Mouse (Mus musculus): ENCODE results near the gene Gsx1. TPM values are rescaled to one million over a fixed set of nuclear protein-coding genes. Genes with fewer than 3 reads are reported as not detected.

Gene Gsx1
- under 1 TPM; 0.46 to 0.68 TPM for total RNA-seq (2021)
- long read RNA-seq, experiment 1, result 0 reads
- long read RNA-seq, experiment 2, partial matches to known transcripts, result 0 of 2 reads
- long read RNA-seq, experiment 2, other reads (novel, unspliced or antisense), result 0 of 2 reads

DNA sequence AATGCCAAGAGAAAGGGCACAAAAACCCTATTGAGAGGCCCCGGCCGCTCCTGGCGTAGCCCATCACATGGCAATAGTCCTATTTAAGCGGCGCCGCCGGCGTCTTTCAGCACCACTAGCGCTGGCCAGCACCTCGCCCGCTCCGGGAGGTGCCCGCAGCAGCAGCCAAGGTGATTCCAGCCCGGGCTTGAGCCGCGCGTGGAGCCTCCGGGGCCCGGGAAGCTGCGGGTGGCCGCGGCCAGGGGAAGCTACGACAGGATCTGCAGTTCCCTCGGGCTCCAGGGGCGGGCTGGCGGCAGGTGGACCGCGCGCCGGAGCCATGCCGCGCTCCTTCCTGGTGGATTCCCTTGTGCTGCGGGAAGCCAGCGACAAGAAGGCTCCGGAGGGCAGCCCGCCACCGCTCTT, at the start of gene Gsx1:
TSS of gene Gsx1 (plus strand) at position 126 of the 405 bp plus-strand sequence.
- intact Hi-C loops (cut with DNase I), result loop anchor here (5.0 kb wide), 1 partner anchor 84 kb away; no protein-coding TSS in a partner anchor
- DNase-seq (ENCODE audit: low spot score in 2 of 2), result peak; percentile 40 to 62

DNA sequence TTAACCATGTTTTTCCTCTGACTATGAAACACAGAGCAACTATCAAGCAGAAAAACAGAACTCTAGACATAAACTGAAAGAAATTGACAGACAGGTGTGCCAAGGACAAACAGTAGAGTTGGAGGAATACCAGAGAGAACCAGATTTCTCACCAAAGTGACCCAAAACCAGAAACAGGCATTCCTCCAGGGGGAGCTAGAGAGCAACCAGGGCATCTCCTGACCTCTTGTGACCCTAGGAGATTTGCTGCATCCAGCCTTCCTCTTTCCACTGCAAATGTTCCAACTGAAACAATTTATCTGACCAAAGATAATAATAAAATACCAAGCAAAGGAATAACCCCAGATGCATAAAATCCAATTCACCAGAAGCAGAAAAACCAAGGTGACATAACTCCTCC, 41.2 kb upstream of the Gsx1 start:
- DNase-seq (ENCODE audit: low spot score in 2 of 2), result no peak
- intact Hi-C loops (cut with DNase I), result no loop called here

DNA sequence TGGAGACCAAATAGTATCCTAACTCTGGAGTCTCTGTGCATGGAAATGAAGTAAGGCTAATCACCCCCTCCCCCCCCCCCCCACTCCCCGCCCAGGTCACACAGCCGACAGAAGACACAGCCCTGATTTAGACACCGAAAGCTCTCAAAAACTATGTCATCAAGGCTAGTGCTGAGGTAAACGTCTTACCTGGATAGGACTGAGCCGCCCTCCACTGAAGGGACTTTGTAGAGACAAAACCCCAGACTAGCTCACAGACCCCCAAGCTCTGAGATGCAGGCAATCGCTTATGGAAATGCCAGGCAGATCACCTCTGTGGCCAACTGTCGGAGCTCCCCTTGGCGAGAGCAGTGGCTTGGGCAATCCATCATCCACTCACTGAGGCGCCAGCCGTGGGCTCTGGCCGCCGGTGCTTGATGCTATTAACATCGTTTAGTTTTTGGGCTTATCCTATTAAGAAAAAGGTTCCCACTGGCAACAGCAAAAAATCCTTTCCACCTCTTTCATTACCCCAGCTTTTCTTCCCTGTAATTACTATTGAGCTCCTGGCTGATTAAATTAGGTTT, 33.6 kb upstream of the Gsx1 start:
- intact Hi-C loops (cut with DNase I), result no loop called here
- DNase-seq (ENCODE audit: low spot score in 2 of 2), result no peak

DNA sequence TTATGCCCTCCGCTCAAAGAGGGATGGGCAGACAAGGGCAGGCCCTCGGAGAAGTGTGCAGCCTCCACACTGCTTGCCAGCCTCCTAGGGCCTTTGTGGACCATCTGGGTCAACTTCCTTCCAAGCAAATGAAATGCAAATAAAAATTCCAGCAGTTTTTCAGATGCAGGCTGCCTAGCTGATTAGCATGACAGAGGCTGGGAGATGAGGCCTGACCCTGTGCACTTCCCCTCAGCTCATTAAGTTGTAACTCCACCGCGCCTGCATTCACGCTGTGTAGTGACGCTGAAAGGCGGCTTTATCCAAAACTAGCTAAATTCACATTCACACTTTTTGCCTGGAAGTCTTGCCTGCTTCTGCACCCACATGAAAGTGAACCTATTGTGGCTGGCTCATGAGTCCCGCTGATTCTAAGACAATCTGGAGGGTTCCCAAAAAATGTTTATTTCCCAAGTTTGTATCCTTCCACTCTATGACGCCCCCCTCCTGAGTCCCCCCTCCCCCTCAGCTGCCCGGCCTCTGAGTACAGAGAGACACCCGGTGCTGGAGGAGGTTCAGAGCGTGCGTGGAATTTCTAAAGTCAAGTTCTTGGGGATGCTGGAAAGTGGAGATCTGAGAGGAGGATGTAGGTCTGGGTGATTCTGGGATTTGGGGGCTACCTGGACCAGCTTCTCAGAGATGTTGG, 32.9 kb upstream of the Gsx1 start:
- intact Hi-C loops (cut with DNase I), result no loop called here
- peak in 1 of 2 experiments; percentile 15 for DNase-seq (ENCODE audit: low spot score in 2 of 2)

DNA sequence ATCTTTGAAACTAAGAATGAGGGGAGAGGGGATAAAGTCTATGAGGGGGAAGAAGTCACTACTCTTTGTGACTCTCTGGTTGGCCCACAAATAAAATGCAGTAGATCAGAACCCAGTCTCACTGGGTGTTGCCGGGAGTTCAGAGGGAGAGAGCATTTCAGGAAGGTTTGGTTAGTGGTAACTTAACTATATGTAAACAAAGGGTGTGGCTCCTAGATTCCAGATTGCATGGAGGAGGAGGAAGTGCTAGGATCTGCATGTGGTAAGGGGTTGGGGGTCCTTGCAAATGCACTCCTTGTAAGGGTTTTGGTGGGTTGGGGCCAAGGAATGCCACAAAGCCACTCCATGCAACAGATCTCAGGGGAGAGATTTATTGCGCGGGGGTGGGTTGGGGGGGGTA, 32.1 kb upstream of the Gsx1 start:
- intact Hi-C loops (cut with DNase I), result no loop called here
- no peak for DNase-seq (ENCODE audit: low spot score in 2 of 2)

DNA sequence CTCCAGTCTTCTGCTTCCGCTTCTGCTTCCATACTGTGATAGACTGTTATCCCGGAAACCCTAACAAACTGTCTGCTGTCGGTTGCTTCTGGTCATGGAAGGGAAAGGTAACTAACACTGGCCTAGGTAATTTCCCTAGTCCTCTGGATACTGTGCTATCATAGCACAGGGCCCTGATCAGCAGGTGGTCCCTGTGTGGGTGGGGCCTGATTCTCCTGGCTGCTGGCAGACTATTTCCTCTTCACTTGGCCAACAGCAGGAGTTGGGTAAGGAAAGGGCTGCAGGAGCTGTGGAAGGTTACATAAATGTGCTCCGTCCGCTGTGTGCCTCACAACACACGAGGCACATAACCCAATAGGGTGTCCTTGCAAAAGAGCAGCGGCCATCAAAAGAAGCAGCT, 31.1 kb upstream of the Gsx1 start:
- intact Hi-C loops (cut with DNase I), result no loop called here
- no peak for DNase-seq (ENCODE audit: low spot score in 2 of 2)

DNA sequence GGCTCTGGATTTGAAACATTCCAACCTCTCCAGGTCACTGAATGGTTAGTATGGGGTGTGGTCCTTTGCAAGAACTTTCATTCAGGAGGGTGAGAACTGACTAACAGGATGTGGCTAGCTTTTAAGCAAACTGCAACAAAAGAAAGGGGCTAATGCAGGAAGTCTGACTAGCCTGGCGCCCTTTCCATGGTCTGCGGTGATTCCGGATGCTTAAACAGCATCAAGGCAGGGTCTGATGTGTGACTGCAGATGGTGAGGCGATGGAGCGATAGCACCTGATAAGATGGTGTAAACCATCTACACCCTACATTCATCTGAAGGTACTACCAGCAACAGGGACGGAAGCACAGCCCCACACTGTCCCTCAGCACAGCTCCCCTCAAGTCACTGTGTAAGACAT, 29.2 kb upstream of the Gsx1 start:
- DNase-seq (ENCODE audit: low spot score in 2 of 2), result no peak
- intact Hi-C loops (cut with DNase I), result no loop called here

DNA sequence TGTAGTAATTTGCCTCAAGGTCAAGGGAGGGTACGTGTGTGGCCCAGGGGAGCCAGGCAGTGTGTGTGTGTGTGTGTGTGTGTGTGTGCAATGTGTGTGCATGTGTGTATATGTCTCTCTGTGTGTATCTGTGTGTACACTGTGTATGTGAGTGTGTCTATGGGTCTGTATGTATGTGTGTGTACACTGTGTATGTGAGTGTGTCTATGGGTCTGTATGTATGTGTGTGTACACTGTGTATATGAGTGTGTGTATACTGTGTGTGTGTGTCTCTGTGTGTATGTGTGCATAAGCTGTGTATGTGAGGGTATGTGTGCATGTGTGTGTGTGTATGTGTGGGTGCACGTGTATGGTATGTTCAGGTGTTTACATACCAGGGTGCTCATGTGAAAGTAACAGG, 28.7 kb upstream of the Gsx1 start:
- intact Hi-C loops (cut with DNase I), result no loop called here
- DNase-seq (ENCODE audit: low spot score in 2 of 2), result no peak

DNA sequence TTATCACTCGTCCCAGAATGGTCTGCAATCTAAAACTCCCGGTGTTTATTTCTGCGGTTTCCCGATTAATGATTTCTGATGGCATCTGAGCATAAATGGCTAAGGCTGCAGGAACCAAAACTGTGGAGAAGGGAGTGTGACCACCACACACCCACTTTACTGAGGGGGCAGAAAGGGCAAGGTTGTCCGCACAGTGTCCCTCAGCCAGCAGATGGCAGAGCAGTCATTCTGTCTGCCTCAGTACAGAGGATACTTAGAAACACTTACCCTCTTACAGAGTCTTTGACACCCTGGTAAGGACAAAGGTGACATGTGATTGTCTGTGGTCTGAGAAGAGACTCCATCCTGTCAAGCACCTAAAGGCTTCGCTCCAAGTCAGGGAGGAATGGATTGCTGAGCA, 23.4 kb upstream of the Gsx1 start:
- DNase-seq (ENCODE audit: low spot score in 2 of 2), result no peak
- intact Hi-C loops (cut with DNase I), result no loop called here

DNA sequence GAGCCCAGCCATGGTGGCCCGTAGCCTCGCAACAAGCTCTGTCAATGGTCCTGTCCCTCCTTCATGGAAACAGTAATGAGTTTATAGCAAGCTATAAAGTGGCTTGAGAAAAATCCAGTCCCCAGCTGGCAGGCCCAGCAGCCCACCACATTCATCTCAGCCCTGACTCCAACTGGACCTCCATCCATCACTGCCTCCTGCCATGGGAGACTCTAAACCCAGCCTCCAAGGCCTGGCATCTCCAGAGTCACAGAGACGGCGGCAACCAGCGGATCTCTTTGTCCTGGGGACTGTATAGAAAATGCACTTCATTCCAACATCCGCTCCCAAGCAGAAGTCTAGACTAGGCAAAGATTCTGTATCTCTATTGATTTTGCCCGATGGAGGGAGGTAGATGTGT, 18.4 kb upstream of the Gsx1 start:
- intact Hi-C loops (cut with DNase I), result no loop called here
- no peak for DNase-seq (ENCODE audit: low spot score in 2 of 2)

DNA sequence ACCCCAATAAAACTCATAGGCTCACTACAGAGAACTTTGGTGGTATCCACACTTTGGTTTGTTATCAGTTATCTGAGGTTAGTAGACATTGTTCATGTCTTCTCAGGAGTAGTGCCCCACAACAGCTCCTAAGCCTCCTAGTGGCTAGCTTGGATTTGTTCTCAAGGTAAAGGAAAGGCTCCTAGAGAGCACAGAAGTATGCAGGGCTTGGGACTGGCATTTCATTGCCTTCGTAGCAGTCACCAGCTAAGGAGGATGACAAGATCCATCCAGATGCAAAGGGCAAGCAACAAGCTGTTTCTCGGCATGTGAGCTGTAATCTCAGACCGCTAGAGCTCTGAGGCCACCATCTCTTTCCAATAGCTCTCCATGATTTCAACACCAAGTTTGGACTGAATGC, 14.4 kb upstream of the Gsx1 start:
- intact Hi-C loops (cut with DNase I), result no loop called here
- no peak for DNase-seq (ENCODE audit: low spot score in 2 of 2)

DNA sequence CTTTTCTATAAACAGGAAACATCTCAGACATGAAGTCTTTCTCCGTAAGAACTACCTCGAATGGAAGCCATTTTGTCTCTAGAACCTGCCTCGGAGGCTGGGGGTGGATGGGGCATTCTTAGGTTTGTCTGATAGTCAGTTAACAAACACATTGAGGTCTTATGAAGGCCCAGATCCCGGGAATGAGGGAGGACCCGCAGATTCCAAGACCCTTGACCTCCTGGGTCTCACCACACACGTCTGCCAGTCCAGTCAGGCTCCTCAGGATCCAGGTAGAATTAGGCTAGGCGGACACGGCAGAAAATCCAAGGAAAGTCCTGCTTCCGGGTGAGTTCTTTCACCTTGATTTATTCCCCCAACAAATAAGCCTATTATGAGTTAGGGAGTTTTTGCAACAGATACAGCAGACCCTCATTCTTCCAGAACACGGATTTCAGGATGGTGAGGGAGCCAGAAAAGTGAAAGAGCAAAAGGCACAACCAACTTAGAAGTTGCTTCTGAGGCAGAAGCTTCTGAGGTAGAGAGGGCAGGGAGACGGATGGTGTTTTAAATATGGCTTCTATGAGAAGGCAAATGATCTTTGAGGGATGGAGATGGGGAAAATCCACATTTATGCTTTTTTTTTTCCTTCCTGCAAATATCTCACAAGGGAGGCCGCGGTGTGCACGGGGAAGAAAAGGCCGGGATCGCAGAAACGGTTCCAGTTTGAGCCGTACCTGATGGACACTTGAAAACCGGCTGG, 3.2 kb upstream of the Gsx1 start:
- intact Hi-C loops (cut with DNase I), result loop anchor here (5.0 kb wide), 1 partner anchor 87 kb away; no protein-coding TSS in a partner anchor

DNA sequence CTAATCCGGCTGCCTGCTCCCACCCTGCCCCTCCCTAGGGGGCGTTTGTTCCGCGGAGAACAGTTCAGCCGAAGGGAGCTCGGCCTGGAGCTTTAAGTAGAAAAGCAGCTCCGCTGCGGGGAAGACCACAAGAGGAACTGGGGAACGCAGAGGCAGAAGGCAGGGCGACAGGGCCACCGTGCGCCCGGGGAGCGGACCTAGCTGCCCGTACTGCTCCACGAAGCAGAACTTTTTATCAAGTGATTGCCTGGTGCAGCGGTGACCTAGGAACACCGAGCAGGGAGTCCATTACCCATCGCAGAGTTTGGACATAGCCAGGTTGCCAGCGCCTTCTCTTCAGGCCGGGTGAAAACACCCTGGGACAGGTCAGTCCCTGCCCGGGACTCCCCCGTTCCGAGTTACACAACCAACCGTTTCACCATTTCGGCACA, 2.5 kb upstream of the Gsx1 start:
- intact Hi-C loops (cut with DNase I), result loop anchor here (5.0 kb wide), 1 partner anchor 86 kb away; no protein-coding TSS in a partner anchor
- no peak for DNase-seq (ENCODE audit: low spot score in 2 of 2)

More for the DNA sequence above, 3.2 kb upstream of the Gsx1 start:
- no peak for DNase-seq (ENCODE audit: low spot score in 2 of 2)

DNA sequence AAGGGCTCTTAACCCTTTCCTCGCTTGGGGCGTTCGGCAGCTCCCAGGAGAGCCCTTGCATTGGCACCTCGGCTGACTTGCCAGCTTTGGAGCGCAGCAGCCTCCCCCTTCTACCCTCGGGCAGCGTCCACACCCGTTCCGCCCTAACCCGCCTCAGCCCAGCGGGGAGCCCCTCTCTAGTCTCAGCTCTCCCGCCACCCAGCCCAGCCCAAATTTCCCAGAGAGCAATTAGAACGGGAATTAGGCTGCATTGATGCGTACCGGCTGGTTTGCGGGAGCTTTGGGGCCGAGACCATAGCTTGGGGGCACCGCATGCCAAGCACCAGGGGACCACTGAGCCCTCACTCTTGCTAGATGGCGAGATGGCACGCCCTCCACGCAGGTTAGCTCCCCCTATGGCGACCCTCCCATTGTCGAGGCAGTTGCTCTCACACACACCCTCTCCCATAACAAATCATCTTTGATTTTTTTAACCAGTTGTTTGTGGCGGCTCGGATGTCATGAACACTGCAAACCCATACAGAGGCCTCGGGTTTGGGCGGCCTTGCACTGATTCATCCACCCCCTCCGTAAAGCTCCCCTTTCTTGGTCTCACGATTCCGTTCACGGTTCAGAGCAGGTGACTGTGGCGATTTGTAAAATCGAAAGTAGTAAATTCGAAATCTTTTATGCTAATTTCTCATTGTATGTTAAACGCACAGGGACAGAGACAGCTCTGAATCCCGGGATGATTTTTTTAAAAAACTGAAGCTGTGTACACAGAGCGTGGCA, 1.5 kb upstream of the Gsx1 start:
- no peak for DNase-seq (ENCODE audit: low spot score in 2 of 2)
- intact Hi-C loops (cut with DNase I), result loop anchor here (5.0 kb wide), 1 partner anchor 85 kb away; no protein-coding TSS in a partner anchor

DNA sequence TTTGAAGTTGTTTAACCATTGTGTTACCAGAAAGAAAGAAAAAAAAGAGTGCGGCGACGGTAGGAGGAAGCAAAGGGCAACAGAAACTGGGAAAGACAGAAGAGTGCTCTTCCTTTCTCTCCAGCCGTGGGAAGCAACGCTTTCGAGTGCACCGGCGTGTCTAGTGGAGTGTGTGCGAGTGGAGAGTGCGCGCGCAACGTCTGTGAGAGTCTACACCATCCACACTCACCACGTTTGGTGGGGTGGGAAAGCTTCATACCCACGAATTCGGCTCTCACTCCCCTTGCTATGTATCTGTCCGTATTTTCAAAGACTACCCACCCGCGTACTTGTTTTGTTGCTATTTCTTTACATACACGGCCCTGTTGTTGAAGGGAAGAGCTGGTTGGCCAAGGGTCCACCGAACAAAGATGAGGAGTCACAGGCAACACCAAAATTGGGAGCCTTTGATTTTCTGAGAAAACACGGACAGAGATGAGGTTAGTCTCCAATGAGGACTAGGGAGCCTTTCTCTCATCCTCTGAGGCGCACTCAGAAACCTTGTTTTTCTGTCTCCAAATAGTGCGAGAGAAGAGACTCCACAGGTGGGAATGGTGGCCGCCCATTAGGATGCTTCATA, 835 bp upstream of the Gsx1 start:
- intact Hi-C loops (cut with DNase I), result loop anchor here (5.0 kb wide), 1 partner anchor 85 kb away; no protein-coding TSS in a partner anchor
- no peak for DNase-seq (ENCODE audit: low spot score in 2 of 2)

DNA sequence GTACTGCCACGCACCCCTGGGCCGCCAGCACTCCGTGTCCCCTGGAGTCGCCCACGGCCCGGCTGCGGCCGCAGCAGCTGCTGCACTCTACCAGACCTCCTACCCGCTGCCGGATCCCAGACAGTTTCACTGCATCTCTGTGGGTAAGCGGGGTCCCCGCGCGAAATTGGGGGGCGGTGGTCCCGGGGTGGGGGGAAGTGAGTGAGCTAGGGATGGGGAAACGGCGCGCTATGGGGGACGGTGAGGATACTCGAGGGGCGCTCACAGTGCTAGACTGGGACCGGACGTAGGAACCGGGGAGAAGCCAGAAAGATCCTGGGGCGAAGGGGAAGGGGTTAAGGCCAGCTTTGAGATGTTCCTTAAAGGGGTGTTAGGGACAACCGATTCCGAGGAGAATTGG, 660 bp downstream of the Gsx1 start:
- intact Hi-C loops (cut with DNase I), result loop anchor here (5.0 kb wide), 1 partner anchor 83 kb away; no protein-coding TSS in a partner anchor
- no peak for DNase-seq (ENCODE audit: low spot score in 2 of 2)

DNA sequence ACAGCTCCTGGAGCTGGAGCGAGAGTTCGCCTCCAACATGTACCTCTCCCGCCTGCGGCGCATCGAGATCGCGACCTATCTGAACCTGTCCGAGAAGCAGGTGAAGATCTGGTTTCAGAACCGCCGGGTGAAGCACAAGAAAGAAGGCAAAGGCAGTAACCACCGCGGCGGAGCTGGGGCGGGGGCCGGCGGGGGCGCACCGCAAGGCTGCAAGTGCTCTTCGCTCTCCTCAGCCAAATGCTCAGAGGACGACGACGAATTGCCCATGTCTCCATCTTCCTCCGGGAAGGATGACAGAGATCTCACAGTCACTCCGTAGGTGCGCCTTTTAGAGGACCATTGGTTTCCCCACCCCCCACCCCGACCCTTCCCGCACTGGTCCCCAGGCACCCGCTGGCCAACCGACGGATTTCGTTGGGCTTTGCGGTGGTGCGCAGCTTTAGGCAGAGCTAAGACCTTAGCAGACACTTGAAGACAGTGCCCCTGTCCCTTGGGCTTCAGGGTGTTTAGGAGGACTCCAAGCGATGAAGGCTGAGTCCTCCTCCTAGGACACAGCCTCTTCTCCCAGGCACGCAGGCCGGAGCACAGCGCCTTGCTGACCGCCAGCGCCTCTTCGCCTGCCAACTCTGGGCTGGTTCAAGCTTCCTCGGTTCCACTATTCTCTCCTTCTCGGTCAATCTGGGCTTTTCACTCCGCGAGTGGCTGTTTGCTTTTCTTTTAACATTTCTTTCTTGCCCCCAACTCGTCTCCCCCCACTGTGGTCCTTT, 1.5 kb downstream of the Gsx1 start:
- no peak for DNase-seq (ENCODE audit: low spot score in 2 of 2)
- intact Hi-C loops (cut with DNase I), result loop anchor here (5.0 kb wide), 2 partner anchors 82 to 117 kb away; partner anchors contain the start of gene Cdx2

DNA sequence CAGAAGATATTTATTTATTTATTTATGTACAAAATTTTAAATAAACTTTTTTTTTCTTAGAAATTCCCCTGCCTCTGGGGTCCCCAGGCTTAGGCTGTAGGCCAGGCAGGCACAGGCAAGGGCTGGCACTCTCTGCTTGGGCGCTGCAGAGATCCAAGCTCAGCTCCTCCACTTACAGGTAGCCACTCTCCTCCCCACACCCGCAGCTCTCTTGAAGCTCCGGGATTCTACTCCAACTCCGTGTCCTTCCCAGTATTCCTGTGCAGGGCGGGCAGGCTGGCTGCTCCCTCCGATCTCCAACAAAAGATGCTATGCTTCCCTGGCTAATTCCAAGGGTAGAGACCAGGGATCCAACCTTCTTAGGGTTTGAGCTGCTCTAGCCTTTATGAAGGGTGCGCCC, 2.4 kb downstream of the Gsx1 start:
- intact Hi-C loops (cut with DNase I), result loop anchor here (5.0 kb wide), 1 partner anchor 116 kb away; the partner anchor contains the start of gene Cdx2
- no peak for DNase-seq (ENCODE audit: low spot score in 2 of 2)

All from left cerebral cortex, postnatal 14 days (tissue).